Mouse (Mus musculus): ENCODE measurements around the gene Supt4a. TPM values are rescaled to one million over a fixed set of nuclear protein-coding genes. Genes with fewer than 3 reads are reported as not detected.

The Supt4a gene
- polyA plus RNA-seq, 1 experiment from 2014 or later = 172 TPM

GRCm38 (mm10) chr11:87708979-87709378, 28.4 kb upstream of the Supt4a start:
- Histone ChIP-seq H3K9me3 (no peaks in the 10 kb centered on the region), H3K4me3 (no peak overlapping the region), H3K9ac (no peak overlapping the region), H3K36me3 (no peaks in the 10 kb centered on the region), H3K27ac (0 out of 2 replicates have a peak overlapping the region, but pooled peaks have one; percentile 72), H3K27me3 (peaks cover 15% of the 10 kb centered on the region; the same call in 1 of the 2 replicates), H3K4me1 (peaks cover 29% of the 10 kb centered on the region), H3K4me2 (peak overlapping the region; percentile 62; the same call in 1 of the 2 replicates)
- ATAC-seq (ENCODE audit: insufficient number of reproducible peaks, insufficient read depth, low FRiP score, low TSS enrichment, low read depth) = no peak
- WGBS = 74% methylated on average over 5 of the region's 5 CpGs

DNA sequence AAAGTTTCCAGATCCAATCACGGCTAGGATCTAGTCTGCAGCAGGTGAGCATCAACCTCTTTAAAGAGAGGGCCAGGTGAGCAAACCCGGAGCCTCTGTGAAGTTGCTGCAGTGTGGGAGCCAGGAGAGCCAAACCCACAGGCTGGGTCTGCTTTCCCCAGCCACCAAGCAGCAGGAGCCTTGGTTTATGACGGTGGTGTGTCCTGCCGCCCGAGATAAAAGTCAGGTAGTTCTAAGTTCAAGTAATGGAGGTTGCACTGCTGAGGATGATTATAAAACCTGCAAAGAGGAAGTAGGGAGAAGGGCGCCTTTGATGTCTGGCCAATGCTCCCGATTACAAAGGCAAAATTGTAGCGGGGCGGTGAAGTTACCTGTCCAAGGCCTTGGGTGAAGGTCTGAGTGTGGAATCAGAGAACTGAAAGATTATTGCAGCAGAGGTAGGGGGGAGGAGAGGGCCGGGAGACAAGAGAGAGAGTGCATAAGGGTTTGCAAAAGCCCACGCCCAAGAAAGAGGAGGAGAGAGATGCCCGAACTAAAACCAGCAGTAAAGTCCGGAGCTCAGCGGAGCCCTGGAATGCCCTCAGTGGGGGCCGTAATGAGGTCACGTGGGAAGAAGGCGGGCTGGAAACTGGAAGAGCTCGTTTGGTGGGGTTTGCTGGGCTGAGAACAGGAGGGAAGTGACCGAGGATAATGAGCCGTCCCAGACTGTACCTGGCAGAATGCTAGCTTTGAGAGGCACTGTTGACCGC, 27.7 kb upstream of the Supt4a start:
- Histone ChIP-seq H3K36me3 (no peaks in the 10 kb centered on the region), H3K4me2 (peak overlapping the region; percentile 62), H3K4me1 (peaks cover 29% of the 10 kb centered on the region), H3K9ac (peak overlapping the region; percentile 46), H3K27ac (peak overlapping the region; percentile 72), H3K9me3 (no peaks in the 10 kb centered on the region), H3K4me3 (peak overlapping the region; percentile 33), H3K27me3 (peaks cover 15% of the 10 kb centered on the region; the same call in 1 of the 2 replicates)
- 6% methylated on average over 21 of the region's 21 CpGs for WGBS
- ATAC-seq (ENCODE audit: insufficient number of reproducible peaks, insufficient read depth, low FRiP score, low TSS enrichment, low read depth) = peak; percentile 57; the same call in 1 of the 2 replicates

- 49% methylated on average over 7 of the region's 7 CpGs for WGBS
- Histone ChIP-seq H3K27me3 (peaks cover 15% of the 10 kb centered on the region; the same call in 1 of the 2 replicates), H3K4me3 (peak overlapping the region; percentile 33), H3K4me1 (peaks cover 29% of the 10 kb centered on the region), H3K4me2 (peak overlapping the region; percentile 62), H3K27ac (peak overlapping the region; percentile 72), H3K36me3 (no peaks in the 10 kb centered on the region), H3K9me3 (no peaks in the 10 kb centered on the region), H3K9ac (peak overlapping the region; percentile 46)
- ATAC-seq (ENCODE audit: insufficient number of reproducible peaks, insufficient read depth, low FRiP score, low TSS enrichment, low read depth) = no peak
Observed at GRCm38 (mm10) chr11:87710262-87710615, 27.1 kb upstream of the Supt4a start.

GRCm38 (mm10) chr11:87712188-87712587, 25.2 kb upstream of the Supt4a start:
- peaks cover 29% of the 10 kb centered on the region for H3K4me1 ChIP-seq
- no peak overlapping the region for H3K4me3 ChIP-seq
- ATAC-seq (ENCODE audit: insufficient number of reproducible peaks, insufficient read depth, low FRiP score, low TSS enrichment, low read depth) = no peak
- no peak overlapping the region for H3K4me2 ChIP-seq
- peaks cover 15% of the 10 kb centered on the region; the same call in 1 of the 2 replicates for H3K27me3 ChIP-seq
- WGBS = 81% methylated on average over 4 of the region's 4 CpGs
- no peak overlapping the region for H3K9ac ChIP-seq
- no peaks in the 10 kb centered on the region for H3K36me3 ChIP-seq
- H3K9me3 ChIP-seq = no peaks in the 10 kb centered on the region
- H3K27ac ChIP-seq = no peak overlapping the region

DNA sequence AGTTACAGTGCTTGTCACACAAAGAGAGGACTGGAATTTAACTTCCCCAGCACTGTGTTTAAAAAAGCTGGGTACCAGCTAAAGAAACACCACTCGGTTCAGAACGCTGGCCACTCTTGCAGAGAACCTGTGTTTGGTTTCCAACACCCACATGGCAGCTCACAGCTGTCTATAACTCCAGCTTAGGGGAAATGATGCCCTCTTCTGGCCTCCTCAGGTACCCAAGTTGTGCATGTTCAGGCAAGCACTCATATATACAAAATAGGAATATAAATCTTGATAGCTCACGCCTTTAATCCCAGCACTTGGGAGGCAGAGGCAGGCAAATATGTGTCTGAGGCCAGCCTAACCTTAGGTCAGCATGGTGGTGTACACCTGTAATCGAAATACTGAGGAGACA, 21.4 kb upstream of the Supt4a start:
- Histone ChIP-seq H3K4me3 (no peak overlapping the region), H3K27me3 (0 out of 2 replicates have a peak, but pooled peaks cover 3% of the 10 kb centered on the region), H3K36me3 (peaks cover 4% of the 10 kb centered on the region), H3K27ac (no peak overlapping the region), H3K9ac (no peak overlapping the region), H3K9me3 (no peaks in the 10 kb centered on the region), H3K4me2 (no peak overlapping the region), H3K4me1 (no peaks in the 10 kb centered on the region)
- no peak for ATAC-seq (ENCODE audit: insufficient number of reproducible peaks, insufficient read depth, low FRiP score, low TSS enrichment, low read depth)
- WGBS = 83% methylated on average over 4 of the region's 4 CpGs

GRCm38 (mm10) chr11:87719526-87719925, 17.8 kb upstream of the Supt4a start:
- 73% methylated on average over 7 of the region's 7 CpGs for WGBS

DNA sequence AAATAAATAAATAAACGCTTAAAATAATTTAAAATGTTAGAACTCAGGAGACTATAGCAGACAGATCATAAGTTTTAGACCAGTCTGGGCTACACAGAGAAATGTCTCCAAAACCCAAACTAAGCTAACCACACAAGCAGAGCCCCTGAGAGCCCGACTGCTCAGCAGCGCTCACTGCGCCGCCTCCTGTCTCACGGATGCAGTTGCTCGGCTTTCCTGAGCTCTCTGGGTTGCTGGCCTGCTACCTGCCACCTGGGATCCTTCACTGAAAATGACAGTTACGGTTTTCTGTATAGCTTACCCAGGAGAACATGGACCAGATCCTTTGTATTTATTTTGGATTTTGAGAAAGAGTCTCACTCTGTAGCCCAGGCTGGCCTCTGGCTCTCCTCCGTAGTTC, 17.0 kb upstream of the Supt4a start:
- 46% methylated on average over 9 of the region's 9 CpGs for WGBS
- Histone ChIP-seq H3K4me1 (peaks cover 8% of the 10 kb centered on the region), H3K27ac (no peak overlapping the region), H3K9ac (no peak overlapping the region), H3K9me3 (no peaks in the 10 kb centered on the region), H3K4me2 (no peak overlapping the region), H3K27me3 (no peaks in the 10 kb centered on the region), H3K4me3 (no peak overlapping the region), H3K36me3 (peaks cover 4% of the 10 kb centered on the region)
- ATAC-seq (ENCODE audit: insufficient number of reproducible peaks, insufficient read depth, low FRiP score, low TSS enrichment, low read depth) = no peak

More at GRCm38 (mm10) chr11:87719526-87719925, 17.8 kb upstream of the Supt4a start:
- H3K9me3 ChIP-seq = no peaks in the 10 kb centered on the region
- no peak overlapping the region for H3K4me2 ChIP-seq
- H3K4me3 ChIP-seq = no peak overlapping the region
- H3K9ac ChIP-seq = no peak overlapping the region
- no peak overlapping the region for H3K27ac ChIP-seq
- ATAC-seq (ENCODE audit: insufficient number of reproducible peaks, insufficient read depth, low FRiP score, low TSS enrichment, low read depth) = no peak
- no peaks in the 10 kb centered on the region for H3K27me3 ChIP-seq
- H3K36me3 ChIP-seq = peaks cover 4% of the 10 kb centered on the region
- peaks cover under 1% of the 10 kb centered on the region; the same call in 1 of the 2 replicates for H3K4me1 ChIP-seq

GRCm38 (mm10) chr11:87720839-87721238, 16.5 kb upstream of the Supt4a start:
- H3K4me1 ChIP-seq = peaks cover 13% of the 10 kb centered on the region
- 60% methylated on average over 9 of the region's 9 CpGs for WGBS
- no peak overlapping the region for H3K4me2 ChIP-seq
- H3K27ac ChIP-seq = no peak overlapping the region
- no peak overlapping the region for H3K4me3 ChIP-seq
- H3K27me3 ChIP-seq = no peaks in the 10 kb centered on the region
- no peaks in the 10 kb centered on the region for H3K9me3 ChIP-seq
- H3K36me3 ChIP-seq = peaks cover 4% of the 10 kb centered on the region
- no peak for ATAC-seq (ENCODE audit: insufficient number of reproducible peaks, insufficient read depth, low FRiP score, low TSS enrichment, low read depth)
- H3K9ac ChIP-seq = no peak overlapping the region

DNA sequence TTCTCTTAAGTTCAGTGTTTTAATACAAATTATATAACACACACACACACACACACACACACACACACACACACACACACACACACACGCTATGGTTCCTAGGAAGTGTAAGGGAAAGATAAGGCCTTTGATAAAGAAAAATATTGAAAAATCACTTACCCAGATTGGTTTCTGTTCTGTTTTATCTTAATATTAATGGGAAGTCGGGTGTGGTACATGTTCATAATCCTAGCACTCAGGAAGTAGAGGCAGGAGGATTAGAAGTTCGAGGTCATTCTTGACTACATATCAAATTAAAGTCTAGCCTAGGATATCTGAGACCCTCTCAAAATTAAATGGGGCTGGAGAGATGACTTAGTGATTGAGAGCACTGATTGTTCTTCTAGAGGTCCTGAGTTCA, 15.2 kb upstream of the Supt4a start:
- Histone ChIP-seq H3K4me2 (no peak overlapping the region), H3K9me3 (no peaks in the 10 kb centered on the region), H3K4me3 (no peak overlapping the region), H3K27ac (no peak overlapping the region), H3K4me1 (peaks cover 27% of the 10 kb centered on the region), H3K36me3 (peaks cover 4% of the 10 kb centered on the region), H3K9ac (no peak overlapping the region), H3K27me3 (no peaks in the 10 kb centered on the region)
- no peak for ATAC-seq (ENCODE audit: insufficient number of reproducible peaks, insufficient read depth, low FRiP score, low TSS enrichment, low read depth)
- 77% methylated on average over 3 of the region's 3 CpGs for WGBS

GRCm38 (mm10) chr11:87722891-87723290, 14.5 kb upstream of the Supt4a start:
- peaks cover 4% of the 10 kb centered on the region for H3K36me3 ChIP-seq
- no peaks in the 10 kb centered on the region for H3K9me3 ChIP-seq
- H3K27me3 ChIP-seq = no peaks in the 10 kb centered on the region
- H3K4me3 ChIP-seq = no peak overlapping the region
- no peak overlapping the region for H3K9ac ChIP-seq
- no peak for ATAC-seq (ENCODE audit: insufficient number of reproducible peaks, insufficient read depth, low FRiP score, low TSS enrichment, low read depth)
- H3K4me1 ChIP-seq = peaks cover 34% of the 10 kb centered on the region
- H3K4me2 ChIP-seq = no peak overlapping the region
- 79% methylated on average over 4 of the region's 4 CpGs for WGBS
- no peak overlapping the region for H3K27ac ChIP-seq

DNA sequence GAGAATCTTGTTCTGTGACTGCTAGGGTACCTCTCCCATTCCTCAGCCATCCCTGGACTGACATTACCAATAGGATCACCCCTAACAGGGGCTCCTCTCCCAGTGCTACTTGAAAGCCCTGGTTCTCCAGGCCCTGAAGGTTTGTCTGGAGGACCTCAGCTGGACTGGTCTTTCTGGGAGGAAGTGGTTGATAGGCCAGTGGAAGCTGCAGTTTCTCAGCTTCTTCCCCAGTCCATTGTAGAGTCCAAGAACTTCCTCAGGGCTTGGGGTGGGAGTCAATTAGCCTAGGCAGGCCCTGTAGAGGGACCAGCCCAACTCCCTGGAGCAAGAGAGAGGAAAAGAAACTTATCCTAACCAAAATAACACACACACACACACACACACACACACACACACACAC, 11.8 kb upstream of the Supt4a start:
- ATAC-seq (ENCODE audit: insufficient number of reproducible peaks, insufficient read depth, low FRiP score, low TSS enrichment, low read depth) = no peak
- H3K9ac ChIP-seq = peak overlapping the region; percentile 32; the same call in 1 of the 2 replicates
- no peaks in the 10 kb centered on the region for H3K36me3 ChIP-seq
- peak overlapping the region; percentile 78 for H3K27ac ChIP-seq
- H3K4me1 ChIP-seq = peaks cover 34% of the 10 kb centered on the region
- no peak overlapping the region for H3K4me3 ChIP-seq
- 0 out of 2 replicates have a peak overlapping the region, but pooled peaks have one; percentile 40 for H3K4me2 ChIP-seq
- H3K27me3 ChIP-seq = no peaks in the 10 kb centered on the region
- no peaks in the 10 kb centered on the region for H3K9me3 ChIP-seq

- Histone ChIP-seq H3K4me3 (no peak overlapping the region), H3K27me3 (no peaks in the 10 kb centered on the region), H3K27ac (peak overlapping the region; percentile 78), H3K9me3 (no peaks in the 10 kb centered on the region), H3K36me3 (no peaks in the 10 kb centered on the region), H3K9ac (peak overlapping the region; percentile 32; the same call in 1 of the 2 replicates), H3K4me2 (peak overlapping the region; percentile 40), H3K4me1 (peaks cover 34% of the 10 kb centered on the region)
- peak; percentile 62; the same call in 1 of the 2 replicates for ATAC-seq (ENCODE audit: insufficient number of reproducible peaks, insufficient read depth, low FRiP score, low TSS enrichment, low read depth)
- 16% methylated on average over 6 of the region's 6 CpGs for WGBS
Observed at GRCm38 (mm10) chr11:87725964-87726562, 11.3 kb upstream of the Supt4a start.

All from embryonic facial prominence, embryonic 13.5 days (tissue).